14 mouse cellular contexts compared by ENCODE assay signal in genomic region chr10:3523044-3523793, GRCm38 (mm10). TPM values are rescaled to one million over a fixed set of nuclear protein-coding genes. Genes with fewer than 3 reads are reported as not detected.
A peak's percentile ranks its signal among the peaks of the same experiment; 100 is the strongest.
DNase-seq lines count a peak whose midpoint lies in the region; ATAC-seq and TF ChIP-seq lines count a peak whose summit lies in the region.
"Had no signal": no experiment of that assay in that cellular context is flagged by ENCODE, and none has a peak within 500 bp of the region (broad histone marks: within the 10 kb centered on the region; RNA-seq: fewer than 3 reads in every experiment).

No protein-coding gene starts in this region.

- H3ac ChIP-seq in myocyte (ENCODE audit: control insufficient read depth, insufficient read length), result no peak overlapping the region

- 91% methylated on average over 6 of the region's 6 CpGs for WGBS in midbrain, embryonic 11.5 days
- 96% methylated on average over 6 of the region's 6 CpGs for WGBS in midbrain, embryonic 16.5 days

- no peaks in the 10 kb centered on the region for H3K4me1 ChIP-seq in midbrain, embryonic 11.5 days (ENCODE audit: control insufficient read depth, insufficient read depth, low read length)
- no peaks in the 10 kb centered on the region for H3K4me1 ChIP-seq in midbrain, embryonic 16.5 days (ENCODE audit: control insufficient read depth, insufficient read depth, low read length)
- H3K4me1 ChIP-seq: hindbrain, embryonic 15.5 days had no signal

- no peaks in the 10 kb centered on the region for H3K9me3 ChIP-seq in midbrain, embryonic 11.5 days (ENCODE audit: control insufficient read depth, low read length)
- H3K9me3 ChIP-seq in midbrain, embryonic 16.5 days (replicated peaks; ENCODE audit: control insufficient read depth, low read length, poor library complexity, severe bottlenecking), result no peaks in the 10 kb centered on the region
- H3K9me3 ChIP-seq: embryonic facial prominence, embryonic 13.5 days; hindbrain, embryonic 15.5 days; lung, embryonic 15.5 days had no signal

- peak; percentile 23 for DNase-seq in adrenal gland, postnatal 10 days
- no peak for DNase-seq in adrenal gland, postnatal 25 days
- DNase-seq in midbrain, embryonic 11.5 days (ENCODE audit: low spot score, missing footprints), result peak; percentile 10
- peak; percentile 60 to 71 for DNase-seq in heart, adult 9 months (ENCODE audit: low spot score in 2 of 2)
- no peak for DNase-seq in gastrocnemius, postnatal 25 days
- no peak for DNase-seq in spleen, postnatal 4 days (ENCODE audit: low spot score in 2 of 2)
- DNase-seq: cerebellum, postnatal 10 days; kidney, adult 8-10 months; thymus, adult 2 months had no signal

- no peak overlapping the region for H3K27ac ChIP-seq in midbrain, embryonic 11.5 days (ENCODE audit: low read depth, low read length)
- no peak overlapping the region for H3K27ac ChIP-seq in midbrain, embryonic 16.5 days (ENCODE audit: low read length)
- H3K27ac ChIP-seq: embryonic facial prominence, embryonic 13.5 days; hindbrain, embryonic 15.5 days; lung, embryonic 15.5 days had no signal

- ATAC-seq in midbrain, embryonic 11.5 days (ENCODE audit: low FRiP score), result no peak
- ATAC-seq in midbrain, embryonic 16.5 days, result no peak

- no peak overlapping the region for H3K9ac ChIP-seq in midbrain, embryonic 11.5 days (ENCODE audit: low read length)
- H3K9ac ChIP-seq in midbrain, embryonic 16.5 days (ENCODE audit: low read depth, low read length), result no peak overlapping the region
- H3K9ac ChIP-seq: embryonic facial prominence, embryonic 13.5 days; hindbrain, embryonic 15.5 days; lung, embryonic 15.5 days had no signal

- H3K36me3 ChIP-seq in midbrain, embryonic 11.5 days (ENCODE audit: control insufficient read depth, insufficient read depth, low read length), result no peaks in the 10 kb centered on the region
- no peaks in the 10 kb centered on the region for H3K36me3 ChIP-seq in midbrain, embryonic 16.5 days (ENCODE audit: control insufficient read depth, insufficient read depth, low read length)
- no peaks in the 10 kb centered on the region for H3K36me3 ChIP-seq in myocyte (ENCODE audit: control insufficient read depth, insufficient read depth)
- H3K36me3 ChIP-seq: embryonic facial prominence, embryonic 13.5 days; hindbrain, embryonic 15.5 days; lung, embryonic 15.5 days had no signal

- H3K27me3 ChIP-seq in midbrain, embryonic 11.5 days (ENCODE audit: control insufficient read depth, insufficient read depth, low read length), result no peaks in the 10 kb centered on the region
- H3K27me3 ChIP-seq in midbrain, embryonic 16.5 days (ENCODE audit: control insufficient read depth, insufficient read depth, low read depth, low read length), result no peaks in the 10 kb centered on the region
- no peaks in the 10 kb centered on the region for H3K27me3 ChIP-seq in myocyte (ENCODE audit: control insufficient read depth, insufficient read depth, insufficient read length)
- H3K27me3 ChIP-seq: embryonic facial prominence, embryonic 13.5 days; hindbrain, embryonic 15.5 days; lung, embryonic 15.5 days had no signal

- no peak overlapping the region for H3K4me2 ChIP-seq in midbrain, embryonic 11.5 days
- no peak overlapping the region for H3K4me2 ChIP-seq in midbrain, embryonic 16.5 days (ENCODE audit: low read length)
- H3K4me2 ChIP-seq in myocyte (ENCODE audit: low read depth), result peak overlapping the region; percentile 56
- H3K4me2 ChIP-seq: embryonic facial prominence, embryonic 13.5 days; hindbrain, embryonic 15.5 days; lung, embryonic 15.5 days had no signal

- H3K79me2 ChIP-seq in myocyte (ENCODE audit: control insufficient read depth, insufficient read depth), result no peaks in the 10 kb centered on the region

- no peak for TF ChIP-seq POLR2A in myocyte (IDR thresholded peaks at IDR 0.05; ENCODE audit: insufficient read length, low read depth)

- no peak overlapping the region for H3K4me3 ChIP-seq in midbrain, embryonic 11.5 days (ENCODE audit: low read depth, low read length)
- no peak overlapping the region for H3K4me3 ChIP-seq in midbrain, embryonic 16.5 days (ENCODE audit: low read depth, low read length)
- no peak overlapping the region for H3K4me3 ChIP-seq in myocyte
- H3K4me3 ChIP-seq: embryonic facial prominence, embryonic 13.5 days; hindbrain, embryonic 15.5 days; lung, embryonic 15.5 days had no signal

TF ChIP-seq in myocyte, 11 proteins besides CTCF, POLR2A, EP300 and RAD21:
- no peak for TF ChIP-seq USF1 (IDR thresholded peaks at IDR 0.05; ENCODE audit: low read depth)
- TF ChIP-seq CEBPB (IDR thresholded peaks at IDR 0.05; ENCODE audit: insufficient read depth, poor library complexity, severe bottlenecking), result peak; percentile 81
- no peak for TF ChIP-seq TCF3 (IDR thresholded peaks at IDR 0.05; ENCODE audit: insufficient read length, low read depth)

RNA-seq across cellular contexts. Expression of gene Iyd, which starts 16.8 kb away (rescaled TPM):
- 10 to 100 TPM in 1 of 2 experiments, 1 to 10 TPM in 1; 8.2 to 20.4 TPM for total RNA-seq in adrenal gland, postnatal 10 days (2021)
- total RNA-seq in adrenal gland, postnatal 25 days (2021), result 0.39 and 0.57 TPM in 2 replicates
- polyA plus RNA-seq in midbrain, embryonic 11.5 days (2014; fragmentation: Nextera tagmentation; extraction: Ambion mirVana), result not detected in 2 replicates
- 0.59 and 0.60 TPM in 2 replicates for polyA plus RNA-seq in midbrain, embryonic 16.5 days (2015; fragmentation: Nextera tagmentation; extraction: Ambion mirVana)
- polyA plus RNA-seq in myocyte (2012; fragmentation: generic; extraction: Trizol), result not detected
- not detected for total RNA-seq in gastrocnemius, postnatal 25 days (2021)

Comparison
In these comparisons a context has a peak if more than half of its experiments do, and no peak if none do; other contexts are left out.
1. DNase-seq: peak in adrenal gland, postnatal 10 days (single experiment), midbrain, embryonic 11.5 days (single experiment) and heart, adult 9 months (2 of 2); none in adrenal gland, postnatal 25 days (single experiment), gastrocnemius, postnatal 25 days (single experiment) and spleen, postnatal 4 days (0 of 2).